Mouse (Mus musculus) adrenal gland, adult 18-20 months (tissue): Measurements from ENCODE around the gene Tnnt2. TPM values are rescaled to one million over a fixed set of nuclear protein-coding genes. Genes with fewer than 3 reads are reported as not detected.

ENCODE experiments used
- DNase-seq, 2 experiments: peaks; one replicate each; pipeline ENCODE4 v3.0.0; 2021 to 2022; ENCODE audit warnings: low spot score in 2 of 2
- total RNA-seq, 2 experiments: library from RNA; stranded (reverse); gene quantifications; 1 replicate in 1 of 2; 2 replicates in 1 of 2; pipeline ENCODE4 v1.2.3; 2021

The Tnnt2 gene
- total RNA-seq, 2 experiments from 2014 or later, result 1.3 to 2.2 TPM

DNA sequence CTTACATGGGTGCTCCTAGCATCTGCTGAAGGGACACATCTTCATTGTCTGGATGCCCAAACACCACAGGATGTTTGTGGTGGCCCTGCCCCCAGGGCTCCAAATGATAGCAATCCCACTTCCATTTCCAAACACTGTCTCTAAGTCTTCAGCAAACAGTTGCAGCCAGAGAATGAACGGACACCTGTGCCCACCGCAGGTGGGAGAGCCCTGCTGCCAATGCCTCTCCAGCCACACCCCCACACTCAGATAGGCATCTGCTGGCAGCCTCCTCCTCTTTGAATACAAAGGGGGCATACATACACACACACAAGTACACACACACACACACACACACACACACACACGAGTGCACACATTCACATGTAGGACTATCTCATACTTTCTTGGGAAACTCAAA lies 57.2 kb downstream of the Tnnt2 start:
- no peak for DNase-seq

DNA sequence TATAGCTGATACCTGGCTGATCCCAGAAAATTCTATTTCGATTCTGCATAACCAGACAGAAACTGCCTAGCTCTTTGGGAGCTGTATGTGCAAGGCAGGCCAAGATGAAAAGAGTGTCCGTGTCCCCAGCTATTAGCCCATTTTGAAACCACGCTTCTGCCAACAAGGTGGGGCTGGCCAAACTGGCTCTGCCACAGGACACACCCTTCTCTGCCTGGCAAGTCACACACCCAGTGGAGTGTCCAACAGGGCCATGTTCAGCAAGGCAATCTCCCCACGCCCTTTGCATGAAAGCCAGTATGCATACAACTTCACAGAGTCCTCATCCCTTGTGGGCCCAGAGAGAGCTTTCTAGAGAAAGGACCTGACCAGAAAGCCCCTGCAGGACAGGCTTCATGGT lies 59.2 kb downstream of the Tnnt2 start:
- DNase-seq, result no peak

DNA sequence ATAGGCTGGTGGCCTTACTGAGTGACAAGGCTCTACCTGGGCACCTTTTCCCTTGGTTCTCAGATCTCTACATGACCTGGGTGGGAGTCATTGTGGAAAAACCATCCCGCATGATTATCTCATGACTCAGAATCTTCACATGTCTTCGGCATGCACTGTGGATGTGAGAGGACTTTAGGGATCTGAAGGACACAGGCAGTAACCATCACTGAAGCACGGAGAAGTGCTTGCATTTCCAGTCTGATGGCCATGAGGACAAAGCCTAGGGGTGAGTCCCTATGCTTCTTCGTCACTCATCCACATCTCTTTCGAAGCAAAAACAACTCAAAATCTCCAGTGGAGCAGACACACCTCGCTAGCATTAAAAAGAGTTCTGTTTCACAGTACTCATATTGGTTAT lies 63.1 kb downstream of the Tnnt2 start:
- DNase-seq, result no peak

DNA sequence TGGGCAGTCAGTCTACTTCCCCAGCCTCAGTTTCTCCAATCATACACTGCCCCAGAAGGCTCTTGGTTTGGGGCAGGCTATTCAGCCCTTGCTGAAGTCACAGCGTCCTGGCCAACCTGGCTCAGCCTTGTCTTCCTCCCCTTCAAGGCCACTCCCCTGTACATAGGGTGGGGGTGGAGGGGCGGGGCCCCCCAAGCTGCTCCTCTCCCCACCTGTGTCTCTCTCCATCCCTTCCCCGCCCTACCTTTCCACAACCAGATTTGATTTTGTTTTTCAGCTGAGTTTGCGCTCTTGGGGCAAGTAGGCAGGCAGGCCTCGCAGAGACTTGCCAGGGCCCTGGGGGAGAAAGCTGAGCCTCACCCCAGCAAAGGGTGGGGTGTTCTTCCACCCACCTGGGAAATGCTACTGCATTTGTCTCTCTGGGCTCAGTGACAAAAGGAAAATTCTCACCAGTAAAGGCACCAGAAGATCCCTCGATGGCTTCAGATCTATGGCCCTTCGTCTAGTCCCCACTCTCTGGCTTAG lies 63.9 kb downstream of the Tnnt2 start:
- DNase-seq, result no peak

Other genes starting within 250 kb of the Tnnt2 start
- 10 to 100 TPM; 11.2 to 15.3 TPM for gene Nav1, start 229.1 kb upstream of the Tnnt2 start, total RNA-seq
- 100 to 1,000 TPM in 1 of 2 experiments, 10 to 100 TPM in 1; 63.7 to 118 TPM for gene Csrp1, start 116.3 kb upstream of the Tnnt2 start, total RNA-seq
- 100 to 1,000 TPM in 1 of 2 experiments, 10 to 100 TPM in 1; 35.0 to 166 TPM for gene Phlda3, start 70.2 kb upstream of the Tnnt2 start, total RNA-seq
- gene Tnni1, start 56.9 kb upstream of the Tnnt2 start, total RNA-seq, result under 1 TPM in 1 of 2 experiments, not detected in 1; 0.26 TPM
- gene Lad1, start 17.8 kb upstream of the Tnnt2 start, total RNA-seq, result under 1 TPM in 1 of 2 experiments, not detected in 1; 0.33 TPM
- not detected for gene Pkp1, start 82.9 kb downstream of the Tnnt2 start, total RNA-seq
- under 1 TPM in 1 of 2 experiments, not detected in 1; 0.10 TPM for gene Igfn1, start 170.0 kb downstream of the Tnnt2 start, total RNA-seq
- 10 to 100 TPM; 29.8 to 32.0 TPM for gene Tmem9, start 171.8 kb downstream of the Tnnt2 start, total RNA-seq
- gene Ascl5, start 214.4 kb downstream of the Tnnt2 start, total RNA-seq, result not detected
- gene Cacna1s, start 216.4 kb downstream of the Tnnt2 start, total RNA-seq, result under 1 TPM; 0.42 to 0.56 TPM